ENCODE assay signal across 12 mouse cellular contexts in genomic region chr8:56622470-56623024, GRCm38 (mm10).
DNase-seq lines count a peak whose midpoint lies in the region; ATAC-seq lines count a peak whose summit lies in the region.
"Had no signal": no experiment of that assay in that cellular context is flagged by ENCODE, and none has a peak within 500 bp of the region (broad histone marks: within the 10 kb centered on the region; RNA-seq: fewer than 3 reads in every experiment).

No protein-coding gene starts in this region.

- 0 out of 2 replicates have a peak overlapping the region, but pooled peaks have one; percentile 13 for H3K4me3 ChIP-seq in lung, embryonic 15.5 days
- peak overlapping the region; percentile 2; the same call in 1 of the 2 replicates for H3K4me3 ChIP-seq in forebrain, embryonic 11.5 days (ENCODE audit: low read depth, low read length)
- H3K4me3 ChIP-seq in limb, embryonic 10.5 days: peak overlapping the region; percentile 45

- no peaks in the 10 kb centered on the region for H3K9me3 ChIP-seq in lung, embryonic 15.5 days
- H3K9me3 ChIP-seq in forebrain, embryonic 11.5 days (ENCODE audit: control insufficient read depth, low read length): no peaks in the 10 kb centered on the region
- H3K9me3 ChIP-seq in limb, embryonic 10.5 days (replicated peaks): no peaks in the 10 kb centered on the region

- 6% methylated on average over 18 of the region's 18 CpGs for WGBS in lung, embryonic 15.5 days
- under 1% methylated on average over 18 of the region's 18 CpGs for WGBS in forebrain, embryonic 11.5 days
- under 1% methylated on average over 18 of the region's 18 CpGs for WGBS in limb, embryonic 10.5 days

- H3K4me2 ChIP-seq in lung, embryonic 15.5 days: peak overlapping the region; percentile 46
- H3K4me2 ChIP-seq in forebrain, embryonic 11.5 days (ENCODE audit: low read depth, low read length, severe bottlenecking): peak overlapping the region; percentile 19; the same call in 1 of the 2 replicates

- no peak for DNase-seq in lung, postnatal 25 days (ENCODE audit: low spot score)
- no peak for DNase-seq in forebrain, embryonic 11.5 days (ENCODE audit: low spot score)
- peak; percentile 67 for DNase-seq in limb, embryonic 10.5 days (ENCODE audit: low spot score)
- peak; percentile 47 for DNase-seq in retina, postnatal 1 day
- DNase-seq in cerebellum, postnatal 25 days: no peak
- DNase-seq in right cerebral cortex, postnatal 25 days: no peak
- no peak for DNase-seq in spleen, adult 12 weeks (ENCODE audit: low spot score)
- DNase-seq: cerebellum, adult 11-12 months; kidney, postnatal 14 days; thymus, adult 18-20 months had no signal

- H3K4me1 ChIP-seq in lung, embryonic 15.5 days: peaks cover 9% of the 10 kb centered on the region
- peaks cover 8% of the 10 kb centered on the region; the same call in 1 of the 2 replicates for H3K4me1 ChIP-seq in forebrain, embryonic 11.5 days (replicated peaks; ENCODE audit: control insufficient read depth, insufficient read depth, low read length)
- peaks cover 63% of the 10 kb centered on the region for H3K4me1 ChIP-seq in limb, embryonic 10.5 days

- ATAC-seq in lung, embryonic 15.5 days (ENCODE audit: borderline replicate concordance, extremely low read depth, low FRiP score, low TSS enrichment): no peak
- no peak for ATAC-seq in forebrain, embryonic 11.5 days (replicated peaks; ENCODE audit: low FRiP score)
- ATAC-seq: Patski had no signal

- H3K36me3 ChIP-seq in lung, embryonic 15.5 days: no peaks in the 10 kb centered on the region
- no peaks in the 10 kb centered on the region for H3K36me3 ChIP-seq in forebrain, embryonic 11.5 days (ENCODE audit: control insufficient read depth, insufficient read depth, low read length)
- H3K36me3 ChIP-seq in limb, embryonic 10.5 days: no peaks in the 10 kb centered on the region

- no peak overlapping the region for H3K9ac ChIP-seq in lung, embryonic 15.5 days
- H3K9ac ChIP-seq in forebrain, embryonic 11.5 days (ENCODE audit: low read length): no peak overlapping the region

- H3K27ac ChIP-seq in lung, embryonic 15.5 days: no peak overlapping the region
- no peak overlapping the region for H3K27ac ChIP-seq in forebrain, embryonic 11.5 days (ENCODE audit: low read depth, low read length)
- H3K27ac ChIP-seq in limb, embryonic 10.5 days: peak overlapping the region; percentile 81

- H3K27me3 ChIP-seq in lung, embryonic 15.5 days: peaks cover 39% of the 10 kb centered on the region
- H3K27me3 ChIP-seq in forebrain, embryonic 11.5 days (ENCODE audit: control insufficient read depth, insufficient read depth, low read length): peaks cover 25% of the 10 kb centered on the region
- H3K27me3 ChIP-seq in limb, embryonic 10.5 days (ENCODE audit: low read depth, poor library complexity, severe bottlenecking): peaks cover 44% of the 10 kb centered on the region

Comparison
In these comparisons a context has a peak if more than half of its experiments do, and no peak if none do; other contexts are left out.
1. DNase-seq: peak in limb, embryonic 10.5 days (single experiment) and retina, postnatal 1 day (single experiment); none in lung, postnatal 25 days (single experiment), forebrain, embryonic 11.5 days (single experiment), cerebellum, postnatal 25 days (0 of 2), right cerebral cortex, postnatal 25 days (single experiment) and spleen, adult 12 weeks (single experiment).
2. Peak in every context shown above with its lines, with median percentiles within 50 percentile points of each other: H3K4me3 ChIP-seq.